Mouse (Mus musculus) heart, embryonic 12.5 days (tissue): ENCODE results near the gene R3hdm2. TPM values are rescaled to one million over a fixed set of nuclear protein-coding genes. Genes with fewer than 3 reads are reported as not detected.

Source experiments
- ATAC-seq: fragments of 200-750 bp; cut with Nextera tagmentation; 2 replicates; pipeline ENCODE4 v1.8.0; 2017; ENCODE audit warnings: moderate TSS enrichment, moderate library complexity; ENCODE audit not compliant: insufficient number of reproducible peaks, low FRiP score
- H3K27ac ChIP-seq: fragments of 300-500 bp; sonication (generic); 2 replicates; pipeline ENCODE4 v1.5.1; 2016; ENCODE audit warnings: mild to moderate bottlenecking, moderate library complexity; ENCODE audit not compliant: poor library complexity, severe bottlenecking
- H3K27me3 ChIP-seq: fragments of 300-500 bp; sonication (generic); replicated peaks from 2 replicates; pipeline ENCODE4 v1.6.1; 2016; ENCODE audit warnings: mild to moderate bottlenecking, moderate library complexity
- H3K36me3 ChIP-seq: fragments of 300-500 bp; sonication (generic); 2 replicates; pipeline ENCODE4 v1.6.1; 2016; ENCODE audit warnings: mild to moderate bottlenecking, moderate library complexity
- H3K4me1 ChIP-seq: fragments of 300-500 bp; sonication (generic); replicated peaks from 2 replicates; pipeline ENCODE4 v1.6.1; 2016; ENCODE audit warnings: mild to moderate bottlenecking
- H3K4me2 ChIP-seq: fragments of 300-500 bp; sonication (generic); 2 replicates; pipeline ENCODE4 v1.6.1; 2016; ENCODE audit warnings: mild to moderate bottlenecking, moderate library complexity
- H3K4me3 ChIP-seq: fragments of 300-500 bp; sonication (generic); 2 replicates; pipeline ENCODE4 v1.5.1; 2016; ENCODE audit warnings: mild to moderate bottlenecking
- H3K9ac ChIP-seq: fragments of 300-500 bp; sonication (generic); 2 replicates; pipeline ENCODE4 v1.6.1; 2016; ENCODE audit warnings: mild to moderate bottlenecking, moderate library complexity
- H3K9me3 ChIP-seq: fragments of 300-500 bp; sonication (generic); replicated peaks from 2 replicates; pipeline ENCODE4 v1.6.1; 2016; ENCODE audit warnings: mild to moderate bottlenecking, moderate library complexity
- WGBS: fragments of 180-500 bp; shearing (Covaris S2); methylation state at CpG from one replicate; pipeline ENCODE4 v1.1.7; 2016; 5-methylcytosine and 5-hydroxymethylcytosine counted together
- polyA plus RNA-seq: library from polyadenylated mRNA; unstranded; fragments of >200 nt; fragmentation: Nextera tagmentation; extraction: Ambion mirVana; gene quantifications from 2 replicates; pipeline ENCODE4 v1.2.1, GENCODE M21; 2016

The R3hdm2 gene
- polyA plus RNA-seq, 1 experiment from 2014 or later: 35.8 TPM

GRCm38 (mm10) chr10:127548236-127548635 is 168.1 kb downstream of the R3hdm2 start:
- H3K4me3 ChIP-seq: no peak overlapping the region
- H3K9me3 ChIP-seq: no peaks in the 10 kb centered on the region
- no peak overlapping the region for H3K27ac ChIP-seq
- no peaks in the 10 kb centered on the region for H3K27me3 ChIP-seq
- H3K36me3 ChIP-seq: peaks cover 95% of the 10 kb centered on the region
- H3K4me1 ChIP-seq: no peaks in the 10 kb centered on the region
- ATAC-seq: no peak
- no peak overlapping the region for H3K4me2 ChIP-seq
- no peak overlapping the region for H3K9ac ChIP-seq
- WGBS: 90% methylated on average over 15 of the region's 15 CpGs

Other genes starting within 250 kb of the R3hdm2 start
- 1.9 and 2.4 TPM in 2 replicates for gene B4galnt1, start 215.1 kb upstream of the R3hdm2 start, polyA plus RNA-seq
- gene Slc26a10, start 199.7 kb upstream of the R3hdm2 start, polyA plus RNA-seq: 20.2 and 21.0 TPM in 2 replicates
- gene Arhgef25, start 190.2 kb upstream of the R3hdm2 start, polyA plus RNA-seq: 21.3 and 23.1 TPM in 2 replicates
- 74.3 and 75.1 TPM in 2 replicates for gene Dtx3, start 184.6 kb upstream of the R3hdm2 start, polyA plus RNA-seq
- 29.7 and 31.5 TPM in 2 replicates for gene Pip4k2c, start 168.7 kb upstream of the R3hdm2 start, polyA plus RNA-seq
- 0.37 and 0.79 TPM in 2 replicates for gene Kif5a, start 117.0 kb upstream of the R3hdm2 start, polyA plus RNA-seq
- 133 and 136 TPM in 2 replicates for gene Dctn2, start 114.0 kb upstream of the R3hdm2 start, polyA plus RNA-seq
- 13.6 and 14.6 TPM in 2 replicates for gene Mbd6, start 91.3 kb upstream of the R3hdm2 start, polyA plus RNA-seq
- gene Mars, start 68.5 kb upstream of the R3hdm2 start, polyA plus RNA-seq: 107 and 110 TPM in 2 replicates
- 0.89 and 1.8 TPM in 2 replicates for gene Arhgap9, start 58.4 kb upstream of the R3hdm2 start, polyA plus RNA-seq
- gene Gli1, start 38.4 kb upstream of the R3hdm2 start, polyA plus RNA-seq: 0.31 and 0.41 TPM in 2 replicates
- not detected in 2 replicates for gene Inhbe, start 25.9 kb upstream of the R3hdm2 start, polyA plus RNA-seq
- gene Inhbc, start 9.9 kb upstream of the R3hdm2 start, polyA plus RNA-seq: not detected in 2 replicates
- 0.50 and 1.1 TPM in 2 replicates for gene Stac3, start 121.4 kb downstream of the R3hdm2 start, polyA plus RNA-seq
- gene Ndufa4l2, start 134.6 kb downstream of the R3hdm2 start, polyA plus RNA-seq: 19.5 and 24.4 TPM in 2 replicates
- 80.4 and 83.8 TPM in 2 replicates for gene Shmt2, start 142.1 kb downstream of the R3hdm2 start, polyA plus RNA-seq
- 0.33 and 0.65 TPM in 2 replicates for gene Nxph4, start 154.2 kb downstream of the R3hdm2 start, polyA plus RNA-seq
- gene Lrp1, start 240.8 kb downstream of the R3hdm2 start, polyA plus RNA-seq: 43.3 and 46.1 TPM in 2 replicates